Mouse (Mus musculus): ENCODE data around the gene Olfr141. TPM values are rescaled to one million over a fixed set of nuclear protein-coding genes. Genes with fewer than 3 reads are reported as not detected.

Olfr141 gene
- not detected in 2 replicates for polyA plus RNA-seq (2014; fragmentation: Nextera tagmentation; extraction: Ambion mirVana)

GRCm38 (mm10) chr2:86809918-86810317, at the start of gene Olfr141:
Gene Olfr141, minus strand, starts transcription at chr2:86810018.
- no peak for ATAC-seq
- Histone ChIP-seq H3K9ac (ENCODE audit: low read length) (no peak within 1 kb of the TSS), H3K4me2 (ENCODE audit: low read length) (no peak within 1 kb of the TSS), H3K4me3 (ENCODE audit: low read depth, low read length) (no peak within 1 kb of the TSS), H3K27ac (ENCODE audit: low read depth, low read length) (no peak within 1 kb of the TSS), H3K4me1 (ENCODE audit: control insufficient read depth, insufficient read depth, low read length) (no peaks in the 10 kb centered on the region), H3K9me3 (replicated peaks; ENCODE audit: control insufficient read depth, low read length) (no peaks in the 10 kb centered on the region), H3K27me3 (replicated peaks; ENCODE audit: control insufficient read depth, insufficient read depth, low read length) (no peaks in the 10 kb centered on the region), H3K36me3 (ENCODE audit: control insufficient read depth, insufficient read depth, low read length) (no peaks in the 10 kb centered on the region)
- no peak for DNase-seq (ENCODE audit: low spot score)

DNA sequence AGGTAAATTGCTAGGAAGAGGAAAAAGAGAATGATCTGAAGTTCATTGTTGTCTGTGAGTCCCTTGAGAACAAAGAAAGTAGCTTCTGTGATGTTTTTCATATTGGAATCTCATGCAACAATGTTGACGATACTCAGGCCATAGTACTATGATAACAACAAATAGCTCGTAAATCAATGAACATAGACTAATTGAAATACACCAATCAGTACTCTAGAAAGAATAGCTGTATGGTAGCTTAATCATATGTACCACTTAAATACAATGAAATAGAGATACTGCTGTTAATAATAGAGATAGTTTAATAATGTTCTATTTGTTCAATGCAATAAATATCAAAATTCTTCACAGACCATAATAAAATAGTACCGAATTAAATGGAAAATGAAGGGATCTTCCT, 41.8 kb upstream of the Olfr141 start, which contains the start of gene Olfr1095:
TSS of gene Olfr1095 (minus strand) at position 101 of the 400 bp plus-strand sequence.
- no peaks in the 10 kb centered on the region for H3K4me1 ChIP-seq (ENCODE audit: control insufficient read depth, insufficient read depth, low read length)
- H3K9ac ChIP-seq (ENCODE audit: low read length): no peak within 1 kb of the TSS
- H3K27me3 ChIP-seq (replicated peaks; ENCODE audit: control insufficient read depth, insufficient read depth, low read length): no peaks in the 10 kb centered on the region
- no peak within 1 kb of the TSS for H3K4me3 ChIP-seq (ENCODE audit: low read depth, low read length)
- no peak within 1 kb of the TSS for H3K27ac ChIP-seq (ENCODE audit: low read depth, low read length)
- DNase-seq (ENCODE audit: low spot score): no peak
- H3K36me3 ChIP-seq (ENCODE audit: control insufficient read depth, insufficient read depth, low read length): no peaks in the 10 kb centered on the region
- ATAC-seq: no peak
- no peaks in the 10 kb centered on the region for H3K9me3 ChIP-seq (replicated peaks; ENCODE audit: control insufficient read depth, low read length)
- no peak within 1 kb of the TSS for H3K4me2 ChIP-seq (ENCODE audit: low read length)
- WGBS: 92% methylated on average over 3 of the region's 3 CpGs

GRCm38 (mm10) chr2:86824363-86824762, 14.5 kb upstream of the Olfr141 start, which contains the start of gene Olfr1094:
Gene Olfr1094, plus strand, starts transcription at chr2:86824663.
- no peaks in the 10 kb centered on the region for H3K9me3 ChIP-seq (replicated peaks; ENCODE audit: control insufficient read depth, low read length)
- H3K9ac ChIP-seq (ENCODE audit: low read length): no peak within 1 kb of the TSS
- no peak within 1 kb of the TSS for H3K4me2 ChIP-seq (ENCODE audit: low read length)
- no peaks in the 10 kb centered on the region for H3K4me1 ChIP-seq (ENCODE audit: control insufficient read depth, insufficient read depth, low read length)
- no peak within 1 kb of the TSS for H3K27ac ChIP-seq (ENCODE audit: low read depth, low read length)
- DNase-seq (ENCODE audit: low spot score): no peak
- H3K4me3 ChIP-seq (ENCODE audit: low read depth, low read length): no peak within 1 kb of the TSS
- no peak for ATAC-seq
- no peaks in the 10 kb centered on the region for H3K36me3 ChIP-seq (ENCODE audit: control insufficient read depth, insufficient read depth, low read length)
- H3K27me3 ChIP-seq (replicated peaks; ENCODE audit: control insufficient read depth, insufficient read depth, low read length): no peaks in the 10 kb centered on the region

DNA sequence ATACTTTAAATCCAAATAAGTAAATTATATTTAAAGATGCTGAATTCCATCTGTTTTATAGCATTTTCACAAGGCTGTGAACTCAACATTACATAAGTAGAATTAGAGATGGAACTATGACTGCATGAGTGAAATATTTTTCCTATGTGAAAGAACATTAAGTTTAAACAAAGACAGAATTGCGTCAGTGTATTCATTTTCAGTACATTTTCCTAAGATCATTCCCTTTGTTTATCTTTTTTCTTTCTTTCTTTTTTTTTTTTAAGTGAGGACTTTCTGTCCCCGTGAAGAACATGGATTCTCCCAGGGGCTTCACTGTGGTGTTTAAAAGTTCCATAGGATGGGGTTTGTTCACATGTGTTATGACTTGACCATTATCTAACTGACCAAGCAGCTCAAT, 27.6 kb downstream of the Olfr141 start, which contains the start of gene Olfr1093:
TSS of gene Olfr1093 (plus strand) at position 301 of the 400 bp plus-strand sequence.
- no peaks in the 10 kb centered on the region for H3K9me3 ChIP-seq (replicated peaks; ENCODE audit: control insufficient read depth, low read length)
- DNase-seq (ENCODE audit: low spot score): no peak
- H3K27ac ChIP-seq (ENCODE audit: low read depth, low read length): no peak within 1 kb of the TSS
- H3K27me3 ChIP-seq (replicated peaks; ENCODE audit: control insufficient read depth, insufficient read depth, low read length): no peaks in the 10 kb centered on the region
- no peaks in the 10 kb centered on the region for H3K36me3 ChIP-seq (ENCODE audit: control insufficient read depth, insufficient read depth, low read length)
- no peak within 1 kb of the TSS for H3K9ac ChIP-seq (ENCODE audit: low read length)
- ATAC-seq: no peak
- H3K4me1 ChIP-seq (ENCODE audit: control insufficient read depth, insufficient read depth, low read length): no peaks in the 10 kb centered on the region
- 94% methylated on average over 2 of the region's 2 CpGs for WGBS
- H3K4me3 ChIP-seq (ENCODE audit: low read depth, low read length): no peak within 1 kb of the TSS
- no peak within 1 kb of the TSS for H3K4me2 ChIP-seq (ENCODE audit: low read length)

DNA sequence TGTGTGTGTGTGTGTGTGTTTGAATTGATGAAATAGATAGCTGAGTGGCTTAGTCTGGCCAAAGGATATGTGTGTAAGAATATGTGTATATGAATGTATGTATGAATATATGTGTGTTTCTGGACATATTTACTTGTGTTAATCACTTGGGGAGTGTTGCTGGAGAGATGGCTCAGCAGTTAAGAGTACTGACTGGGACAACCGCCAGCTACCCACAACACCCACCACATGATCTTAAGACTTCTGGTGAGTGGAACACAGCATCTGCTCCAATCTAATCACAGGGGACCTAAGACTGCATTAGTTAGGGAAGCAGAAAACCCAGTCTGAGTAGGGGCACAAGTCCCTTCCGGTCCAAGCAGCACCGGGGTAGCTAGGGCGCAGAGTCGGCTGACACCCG, 48.8 kb downstream of the Olfr141 start:
- Histone ChIP-seq H3K4me1 (ENCODE audit: control insufficient read depth, insufficient read depth, low read length) (no peaks in the 10 kb centered on the region), H3K27me3 (replicated peaks; ENCODE audit: control insufficient read depth, insufficient read depth, low read length) (no peaks in the 10 kb centered on the region), H3K9ac (ENCODE audit: low read length) (no peak overlapping the region), H3K9me3 (replicated peaks; ENCODE audit: control insufficient read depth, low read length) (no peaks in the 10 kb centered on the region), H3K27ac (ENCODE audit: low read depth, low read length) (no peak overlapping the region), H3K36me3 (ENCODE audit: control insufficient read depth, insufficient read depth, low read length) (no peaks in the 10 kb centered on the region), H3K4me3 (ENCODE audit: low read depth, low read length) (no peak overlapping the region), H3K4me2 (ENCODE audit: low read length) (no peak overlapping the region)
- WGBS: 97% methylated on average over 6 of the region's 6 CpGs
- no peak for DNase-seq (ENCODE audit: low spot score)
- no peak for ATAC-seq

GRCm38 (mm10) chr2:86758893-86759292, 50.9 kb downstream of the Olfr141 start, which contains the start of gene Olfr1090:
Gene Olfr1090, minus strand, starts transcription at chr2:86758993.
- H3K27me3 ChIP-seq (replicated peaks; ENCODE audit: control insufficient read depth, insufficient read depth, low read length): no peaks in the 10 kb centered on the region
- WGBS: 94% methylated on average over 1 of the region's 1 CpGs
- H3K4me1 ChIP-seq (ENCODE audit: control insufficient read depth, insufficient read depth, low read length): no peaks in the 10 kb centered on the region
- no peak within 1 kb of the TSS for H3K4me2 ChIP-seq (ENCODE audit: low read length)
- ATAC-seq (no peak), DNase-seq (ENCODE audit: low spot score) (no peak)
- no peaks in the 10 kb centered on the region for H3K9me3 ChIP-seq (replicated peaks; ENCODE audit: control insufficient read depth, low read length)
- no peak within 1 kb of the TSS for H3K4me3 ChIP-seq (ENCODE audit: low read depth, low read length)
- no peak within 1 kb of the TSS for H3K27ac ChIP-seq (ENCODE audit: low read depth, low read length)
- no peaks in the 10 kb centered on the region for H3K36me3 ChIP-seq (ENCODE audit: control insufficient read depth, insufficient read depth, low read length)
- H3K9ac ChIP-seq (ENCODE audit: low read length): no peak within 1 kb of the TSS

Other genes with a start within 250 kb of the Olfr141 start
- not detected in 2 replicates for gene Olfr1082, start 211.1 kb downstream of the Olfr141 start, polyA plus RNA-seq (2014; fragmentation: Nextera tagmentation; extraction: Ambion mirVana)
- not detected in 2 replicates for gene Olfr1084, start 170.3 kb downstream of the Olfr141 start, polyA plus RNA-seq (2014; fragmentation: Nextera tagmentation; extraction: Ambion mirVana)
- not detected in 2 replicates for gene Olfr1085, start 148.0 kb downstream of the Olfr141 start, polyA plus RNA-seq (2014; fragmentation: Nextera tagmentation; extraction: Ambion mirVana)
- gene Olfr1086, start 129.9 kb downstream of the Olfr141 start, polyA plus RNA-seq (2014; fragmentation: Nextera tagmentation; extraction: Ambion mirVana): not detected in 2 replicates
- gene Olfr1087, start 111.6 kb downstream of the Olfr141 start, polyA plus RNA-seq (2014; fragmentation: Nextera tagmentation; extraction: Ambion mirVana): not detected in 2 replicates
- not detected in 2 replicates for gene Olfr1089, start 76.3 kb downstream of the Olfr141 start, polyA plus RNA-seq (2014; fragmentation: Nextera tagmentation; extraction: Ambion mirVana)
- not detected in 2 replicates for gene Olfr1090, start 51.0 kb downstream of the Olfr141 start, polyA plus RNA-seq (2014; fragmentation: Nextera tagmentation; extraction: Ambion mirVana)
- gene Olfr1093, start 27.5 kb downstream of the Olfr141 start, polyA plus RNA-seq (2014; fragmentation: Nextera tagmentation; extraction: Ambion mirVana): not detected in 2 replicates
- gene Olfr1094, start 14.6 kb upstream of the Olfr141 start, polyA plus RNA-seq (2014; fragmentation: Nextera tagmentation; extraction: Ambion mirVana): not detected in 2 replicates
- not detected in 2 replicates for gene Olfr1095, start 41.7 kb upstream of the Olfr141 start, polyA plus RNA-seq (2014; fragmentation: Nextera tagmentation; extraction: Ambion mirVana)
- not detected in 2 replicates for gene Gm13723, start 64.8 kb upstream of the Olfr141 start, polyA plus RNA-seq (2014; fragmentation: Nextera tagmentation; extraction: Ambion mirVana)
- gene Olfr1097, start 82.2 kb upstream of the Olfr141 start, polyA plus RNA-seq (2014; fragmentation: Nextera tagmentation; extraction: Ambion mirVana): not detected in 2 replicates
- gene Olfr1098, start 114.5 kb upstream of the Olfr141 start, polyA plus RNA-seq (2014; fragmentation: Nextera tagmentation; extraction: Ambion mirVana): not detected in 2 replicates
- not detected in 2 replicates for gene Olfr1099, start 150.7 kb upstream of the Olfr141 start, polyA plus RNA-seq (2014; fragmentation: Nextera tagmentation; extraction: Ambion mirVana)
- not detected in 2 replicates for gene Olfr1100, start 169.9 kb upstream of the Olfr141 start, polyA plus RNA-seq (2014; fragmentation: Nextera tagmentation; extraction: Ambion mirVana)
- gene Olfr1101, start 181.2 kb upstream of the Olfr141 start, polyA plus RNA-seq (2014; fragmentation: Nextera tagmentation; extraction: Ambion mirVana): not detected in 2 replicates
- gene Olfr1102, start 188.4 kb upstream of the Olfr141 start, polyA plus RNA-seq (2014; fragmentation: Nextera tagmentation; extraction: Ambion mirVana): not detected in 2 replicates
- gene Olfr1104, start 217.1 kb upstream of the Olfr141 start, polyA plus RNA-seq (2014; fragmentation: Nextera tagmentation; extraction: Ambion mirVana): not detected in 2 replicates
- not detected in 2 replicates for gene Olfr1105, start 226.5 kb upstream of the Olfr141 start, polyA plus RNA-seq (2014; fragmentation: Nextera tagmentation; extraction: Ambion mirVana)
- not detected in 2 replicates for gene Olfr1106, start 242.3 kb upstream of the Olfr141 start, polyA plus RNA-seq (2014; fragmentation: Nextera tagmentation; extraction: Ambion mirVana)